Mouse (Mus musculus) liver, embryonic 14.5 days (tissue): ENCODE measurements at regions not wholly inside any gene's neighbourhood (a gene's known extent, or its start where the extent isn't known, plus 50 kb on each side); places are given as distances from the start of the nearest gene placed in this dataset.

Experiments
- ATAC-seq: fragments of 200-750 bp; cut with Nextera tagmentation; 2 replicates; pipeline ENCODE4 v1.8.0; 2017; ENCODE audit warnings: moderate number of reproducible peaks, mild to moderate bottlenecking, moderate library complexity; ENCODE audit not compliant: insufficient read depth
- DNase-seq, 3 experiments: peaks; one replicate each; pipeline ENCODE4 v3.0.0-alpha.2; 2012 to 2013; ENCODE audit warnings: low read depth in 3 of 3, low spot score in 3 of 3
- H3K27ac ChIP-seq: fragments of 300-500 bp; sonication (generic); 2 replicates; pipeline ENCODE4 v1.5.1; 2014; ENCODE audit warnings: moderate library complexity, mild to moderate bottlenecking, control low read depth, inconsistent platforms
- H3K27me3 ChIP-seq: fragments of 300-500 bp; sonication (generic); 2 replicates; pipeline ENCODE4 v1.6.1; 2014; ENCODE audit warnings: mild to moderate bottlenecking, low read length, moderate library complexity; ENCODE audit not compliant: control insufficient read depth, insufficient read depth
- H3K36me3 ChIP-seq: fragments of 300-500 bp; sonication (generic); replicated peaks from 2 replicates; pipeline ENCODE4 v1.6.1; 2014; ENCODE audit warnings: low read depth; ENCODE audit not compliant: control insufficient read depth, insufficient read depth
- H3K4me1 ChIP-seq, 2 experiments: fragments of 200-500 bp in 1 of 2; fragments of 300-500 bp in 1 of 2; sonication (generic) in 1 of 2; replicated peaks; 2 replicates each; pipeline ENCODE4 v1.6.1; 2012 to 2014; ENCODE audit warnings: antibody characterized with exemption in 1 of 2, inconsistent platforms in 1 of 2, low read length in 1 of 2; ENCODE audit not compliant: control insufficient read depth in 2 of 2, insufficient read depth in 2 of 2
- H3K4me2 ChIP-seq: fragments of 300-500 bp; sonication (generic); 2 replicates; pipeline ENCODE4 v1.6.1; 2014; ENCODE audit warnings: low read depth, mild to moderate bottlenecking, control low read depth, moderate library complexity
- H3K4me3 ChIP-seq, 2 experiments: fragments of 200-500 bp in 1 of 2; fragments of 300-500 bp in 1 of 2; sonication (generic) in 1 of 2; 2 replicates each; pipeline ENCODE4 v1.5.1; 2012 to 2014; ENCODE audit warnings: low read depth in 2 of 2, low read length in 2 of 2, mild to moderate bottlenecking in 2 of 2, control low read depth in 1 of 2, inconsistent platforms in 1 of 2, moderate library complexity in 1 of 2; ENCODE audit not compliant: insufficient read depth in 1 of 2
- H3K9ac ChIP-seq: fragments of 300-500 bp; sonication (generic); replicated peaks from 2 replicates; pipeline ENCODE4 v1.6.1; 2014; ENCODE audit warnings: mild to moderate bottlenecking, control low read depth, moderate library complexity
- H3K9me3 ChIP-seq: fragments of 300-500 bp; sonication (generic); 2 replicates; pipeline ENCODE4 v1.6.1; 2016; ENCODE audit warnings: low read length, mixed read lengths; ENCODE audit not compliant: control insufficient read depth
- CTCF ChIP-seq: IDR thresholded peaks from 2 replicates; pipeline ENCODE4 v1.5.1; 2016; ENCODE audit warnings: antibody characterized with exemption, low read depth, control low read depth
- EP300 ChIP-seq: IDR thresholded peaks from 2 replicates; pipeline ENCODE4 v1.6.1; 2016; ENCODE audit warnings: antibody characterized with exemption, low read depth
- WGBS: fragments of 180-500 bp; shearing (Covaris S2); extraction: QIAGEN DNeasy Blood & Tissue Kit; methylation state at CpG from one replicate; pipeline ENCODE4 v1.1.7; 2014; ENCODE audit not compliant: insufficient replicate concordance; 5-methylcytosine and 5-hydroxymethylcytosine counted together

DNA sequence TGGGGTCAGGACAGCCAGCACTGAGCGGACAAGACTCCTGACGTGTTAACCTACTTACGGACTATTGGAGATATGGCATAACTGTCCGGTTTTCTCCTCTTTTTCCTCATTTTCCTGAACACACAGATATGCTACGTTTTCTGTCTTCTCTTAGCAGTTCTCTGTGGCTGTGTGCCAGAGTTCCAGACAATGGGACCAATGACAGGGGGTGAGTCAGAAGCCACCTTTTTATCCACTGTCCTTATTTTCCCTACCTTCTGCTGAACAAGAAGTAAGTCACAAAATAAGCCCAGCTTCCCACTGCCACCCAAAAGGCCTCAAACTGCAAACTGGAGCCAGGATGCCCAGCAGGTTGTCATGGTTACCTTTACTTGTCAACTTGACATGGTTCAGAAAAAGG, 353.6 kb downstream of the Tns1 start:
- no peaks in the 10 kb centered on the region for H3K36me3 ChIP-seq
- H3K9ac ChIP-seq: no peak overlapping the region
- H3K9me3 ChIP-seq: no peaks in the 10 kb centered on the region
- TF ChIP-seq EP300 (no peak), CTCF (no peak)
- WGBS: 54% methylated on average over 5 of the region's 5 CpGs
- no peak overlapping the region for H3K4me2 ChIP-seq
- H3K4me1 ChIP-seq: no peaks in the 10 kb centered on the region
- no peaks in the 10 kb centered on the region for H3K27me3 ChIP-seq
- DNase-seq (no peak), ATAC-seq (no peak)
- no peak overlapping the region for H3K27ac ChIP-seq
- H3K4me3 ChIP-seq: no peak overlapping the region

DNA sequence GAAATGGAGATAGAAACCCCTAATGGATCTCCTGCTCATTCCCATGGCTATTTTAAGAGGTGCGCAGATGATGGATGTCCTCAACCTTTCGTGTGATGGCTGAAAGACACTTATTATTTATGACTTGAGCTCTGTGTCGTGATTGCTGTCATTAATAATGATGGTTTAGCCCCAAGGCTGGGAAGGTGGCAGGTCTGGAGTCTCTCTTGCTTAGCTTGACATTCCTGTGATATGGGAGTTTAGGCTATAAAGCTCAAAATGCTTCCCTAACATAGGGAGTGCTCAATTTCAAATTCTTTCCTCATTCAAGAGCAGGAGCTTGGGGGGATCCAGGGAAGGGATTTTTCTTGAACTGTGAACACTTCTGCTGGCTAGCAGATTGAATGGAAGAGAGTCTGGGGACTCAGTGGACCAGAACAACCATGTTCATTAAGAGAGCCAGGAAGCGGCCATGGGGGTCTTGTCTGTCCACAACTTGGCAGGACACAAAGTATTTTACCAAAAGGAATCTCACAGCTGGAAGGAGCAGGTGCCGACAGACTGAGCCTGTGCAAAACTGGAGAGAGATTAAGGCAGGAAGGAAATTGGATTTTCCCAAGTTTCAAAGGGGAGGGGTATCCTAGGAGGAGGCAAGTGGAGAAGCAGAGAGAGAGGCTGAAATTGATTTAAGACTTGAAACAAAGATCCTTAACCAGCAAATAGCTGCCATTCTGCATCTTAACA, 359.5 kb downstream of the Tns1 start:
- no peaks in the 10 kb centered on the region for H3K36me3 ChIP-seq
- no peaks in the 10 kb centered on the region for H3K27me3 ChIP-seq
- H3K9me3 ChIP-seq: no peaks in the 10 kb centered on the region
- no peaks in the 10 kb centered on the region for H3K4me1 ChIP-seq
- ATAC-seq (no peak), DNase-seq (no peak)
- H3K4me3 ChIP-seq: no peak overlapping the region
- no peak overlapping the region for H3K9ac ChIP-seq
- 51% methylated on average over 5 of the region's 5 CpGs for WGBS
- no peak overlapping the region for H3K4me2 ChIP-seq
- no peak for TF ChIP-seq EP300
- TF ChIP-seq CTCF: no peak
- no peak overlapping the region for H3K27ac ChIP-seq

DNA sequence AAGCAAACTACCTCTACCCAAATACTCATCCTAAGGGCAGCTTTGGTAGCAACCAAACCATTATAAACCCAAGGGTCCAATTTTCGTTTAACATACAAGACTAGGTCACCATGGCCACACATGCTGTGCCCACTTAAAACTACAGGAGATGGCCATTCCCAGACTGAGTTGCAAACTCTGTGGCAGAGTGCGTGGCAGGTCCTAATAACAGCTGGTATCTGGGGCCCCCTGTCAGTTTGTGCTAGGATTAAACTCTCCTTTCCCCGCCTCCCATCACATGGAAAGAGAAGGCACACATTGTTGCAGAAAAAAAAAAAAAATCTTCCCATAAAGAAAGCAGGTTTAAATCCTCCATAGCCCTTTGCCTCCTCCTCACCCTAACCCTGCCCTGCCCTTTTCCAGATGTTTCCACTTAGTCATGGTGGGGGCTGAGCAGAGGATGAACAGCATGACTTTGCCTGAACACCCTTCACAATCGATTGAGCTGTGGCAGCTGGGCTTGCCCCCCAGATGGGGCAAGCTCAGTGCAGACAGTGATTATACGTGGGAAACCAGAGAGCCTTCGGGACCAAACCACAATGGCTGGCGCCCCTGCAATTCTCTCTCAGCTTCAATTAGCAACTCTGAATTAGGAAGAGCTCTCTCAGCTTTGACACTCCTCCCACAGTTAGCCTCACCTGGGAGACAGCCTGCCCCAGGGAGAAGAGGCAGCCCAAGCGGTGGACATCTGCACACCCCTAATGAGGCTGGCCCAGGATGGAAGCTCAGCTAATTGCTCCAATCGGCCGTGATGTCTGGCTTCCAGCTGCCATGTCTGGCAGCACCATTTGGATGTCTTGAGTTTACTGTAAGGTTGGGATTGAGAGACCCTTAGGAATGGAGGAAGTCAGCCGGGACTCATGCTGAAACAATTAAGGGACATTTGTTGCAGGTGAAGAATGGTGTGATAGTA, 365.9 kb downstream of the Tns1 start:
- H3K4me3 ChIP-seq: no peak overlapping the region
- no peaks in the 10 kb centered on the region for H3K4me1 ChIP-seq
- H3K4me2 ChIP-seq: no peak overlapping the region
- no peaks in the 10 kb centered on the region for H3K9me3 ChIP-seq
- no peak for DNase-seq
- no peak overlapping the region for H3K9ac ChIP-seq
- TF ChIP-seq CTCF (no peak), EP300 (no peak)
- 41% methylated on average over 11 of the region's 11 CpGs for WGBS
- ATAC-seq: no peak
- H3K27me3 ChIP-seq: no peaks in the 10 kb centered on the region
- no peaks in the 10 kb centered on the region for H3K36me3 ChIP-seq
- H3K27ac ChIP-seq: no peak overlapping the region

DNA sequence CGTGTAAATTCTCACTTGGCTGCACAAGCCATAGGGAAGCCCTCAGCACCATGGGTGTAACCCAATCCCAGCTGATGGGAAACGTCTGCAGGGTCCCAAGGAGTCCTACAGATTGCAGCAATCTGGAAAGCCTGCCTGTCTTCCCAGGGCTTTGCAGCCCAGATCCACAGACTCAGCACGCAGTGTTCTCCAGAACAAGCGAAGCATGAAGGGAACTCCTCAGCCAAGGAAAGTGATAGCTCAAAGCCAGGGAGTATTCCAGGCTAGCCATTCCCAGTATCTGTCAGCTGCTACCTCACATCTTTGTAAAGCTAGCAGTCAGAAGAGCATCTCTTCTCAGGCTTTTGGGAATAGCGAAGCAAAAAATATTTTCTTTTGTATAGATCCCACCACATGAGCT, 368.5 kb downstream of the Tns1 start:
- H3K27me3 ChIP-seq: no peaks in the 10 kb centered on the region
- no peaks in the 10 kb centered on the region for H3K4me1 ChIP-seq
- WGBS: 50% methylated on average over 5 of the region's 5 CpGs
- H3K4me2 ChIP-seq: no peak overlapping the region
- no peak overlapping the region for H3K27ac ChIP-seq
- no peaks in the 10 kb centered on the region for H3K9me3 ChIP-seq
- DNase-seq (no peak), ATAC-seq (no peak)
- H3K36me3 ChIP-seq: no peaks in the 10 kb centered on the region
- H3K4me3 ChIP-seq: no peak overlapping the region
- H3K9ac ChIP-seq: no peak overlapping the region
- TF ChIP-seq EP300: no peak

DNA sequence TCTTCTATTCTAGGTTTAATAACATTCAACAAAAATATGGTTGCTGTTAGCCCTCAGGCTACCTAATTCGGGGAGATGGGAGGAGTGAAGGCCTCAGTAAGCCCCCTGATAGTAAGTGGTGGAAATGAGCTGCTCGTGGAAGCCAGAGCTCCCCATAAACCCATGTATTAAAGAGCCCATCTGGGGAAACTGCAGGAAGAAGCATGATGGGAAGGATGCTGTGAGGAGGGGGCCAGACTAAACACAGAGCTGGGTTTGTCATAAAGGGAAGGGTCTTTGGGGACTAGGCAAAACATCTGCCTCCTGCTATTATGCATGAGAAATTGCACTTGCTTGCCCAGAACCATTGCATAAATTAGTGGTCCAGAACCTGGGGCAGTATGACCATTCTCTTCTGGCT, 369.3 kb downstream of the Tns1 start:
- DNase-seq (no peak), ATAC-seq (no peak)
- no peak overlapping the region for H3K4me2 ChIP-seq
- no peak overlapping the region for H3K4me3 ChIP-seq
- H3K27me3 ChIP-seq: no peaks in the 10 kb centered on the region
- 23% methylated on average over 2 of the region's 2 CpGs for WGBS
- TF ChIP-seq EP300 (no peak), CTCF (no peak)
- H3K27ac ChIP-seq: no peak overlapping the region
- H3K36me3 ChIP-seq: no peaks in the 10 kb centered on the region
- H3K9me3 ChIP-seq: no peaks in the 10 kb centered on the region
- no peak overlapping the region for H3K9ac ChIP-seq
- no peaks in the 10 kb centered on the region for H3K4me1 ChIP-seq
